Mouse (Mus musculus) heart, embryonic 11.5 days (tissue): ENCODE data around the gene Nos1ap. TPM values are rescaled to one million over a fixed set of nuclear protein-coding genes. Genes with fewer than 3 reads are reported as not detected.
A peak's percentile ranks its signal among the peaks of the same experiment; 100 is the strongest.

Source experiments
- ATAC-seq: fragments of 200-750 bp; cut with Nextera tagmentation; replicated peaks from 2 replicates; pipeline ENCODE4 v1.8.0; 2017; ENCODE audit warnings: moderate library complexity; ENCODE audit not compliant: insufficient number of reproducible peaks, low FRiP score, low TSS enrichment
- H3K27ac ChIP-seq: fragments of 300-500 bp; sonication (generic); 2 replicates; pipeline ENCODE4 v1.5.1; 2014; ENCODE audit warnings: mild to moderate bottlenecking, low read depth, low read length
- H3K27me3 ChIP-seq: fragments of 300-500 bp; sonication (generic); 2 replicates; pipeline ENCODE4 v1.6.1; 2014; ENCODE audit warnings: mild to moderate bottlenecking, low read length, mixed read lengths; ENCODE audit not compliant: control insufficient read depth, insufficient read depth
- H3K36me3 ChIP-seq: fragments of 300-500 bp; sonication (generic); 2 replicates; pipeline ENCODE4 v1.6.1; 2014; ENCODE audit warnings: mild to moderate bottlenecking, low read length, moderate library complexity, mixed read lengths; ENCODE audit not compliant: control insufficient read depth, insufficient read depth
- H3K4me1 ChIP-seq: fragments of 300-500 bp; sonication (generic); 2 replicates; pipeline ENCODE4 v1.6.1; 2014; ENCODE audit warnings: low read length; ENCODE audit not compliant: control insufficient read depth, insufficient read depth
- H3K4me2 ChIP-seq: fragments of 300-500 bp; sonication (generic); 2 replicates; pipeline ENCODE4 v1.6.1; 2014; ENCODE audit warnings: mild to moderate bottlenecking, moderate library complexity
- H3K4me3 ChIP-seq: fragments of 300-500 bp; sonication (generic); 2 replicates; pipeline ENCODE4 v1.5.1; 2014; ENCODE audit warnings: low read depth, low read length
- H3K9ac ChIP-seq: fragments of 300-500 bp; sonication (generic); 2 replicates; pipeline ENCODE4 v1.6.1; 2014; ENCODE audit warnings: mild to moderate bottlenecking, low read depth, low read length, moderate library complexity
- H3K9me3 ChIP-seq: fragments of 300-500 bp; sonication (generic); replicated peaks from 2 replicates; pipeline ENCODE4 v1.6.1; 2016; ENCODE audit warnings: low read length; ENCODE audit not compliant: control insufficient read depth
- WGBS: fragments of 180-500 bp; shearing (Covaris S2); extraction: QIAGEN DNeasy Blood & Tissue Kit; methylation state at CpG from one replicate; pipeline ENCODE4 v1.1.7; 2014; ENCODE audit not compliant: insufficient replicate concordance; 5-methylcytosine and 5-hydroxymethylcytosine counted together
- polyA plus RNA-seq: library from polyadenylated mRNA; unstranded; fragments of >200 nt; fragmentation: Nextera tagmentation; extraction: Ambion mirVana; gene quantifications from 2 replicates; pipeline ENCODE4 v1.2.1, GENCODE M21; 2014

The Nos1ap gene
- polyA plus RNA-seq, 1 experiment from 2014 or later = 15.5 TPM

DNA sequence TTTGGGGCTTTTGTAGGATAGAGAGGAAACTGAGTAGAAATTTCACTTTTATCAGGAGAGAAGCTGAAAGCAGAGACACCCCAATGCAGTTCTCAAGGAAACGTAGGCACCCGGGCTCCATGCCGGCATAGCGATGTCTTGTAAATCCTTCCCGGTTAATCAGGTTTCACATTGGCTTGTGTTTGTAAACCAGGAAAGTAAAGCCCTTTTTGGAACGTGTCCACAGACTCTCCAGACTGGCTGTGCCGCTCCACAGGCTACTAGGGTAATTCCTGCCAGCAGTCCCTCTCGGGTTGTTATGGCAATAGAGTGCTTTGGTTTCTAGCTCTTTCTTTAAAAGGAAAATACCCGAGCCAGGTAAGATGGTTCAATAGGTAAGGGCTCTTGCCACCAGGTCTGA is 40.6 kb downstream of the Nos1ap start:
- WGBS = 72% methylated on average over 9 of the region's 9 CpGs
- Histone ChIP-seq H3K4me1 (peaks cover 19% of the 10 kb centered on the region), H3K27ac (no peak overlapping the region), H3K4me2 (no peak overlapping the region), H3K4me3 (no peak overlapping the region), H3K36me3 (no peaks in the 10 kb centered on the region), H3K9me3 (0 out of 2 replicates have a peak, but pooled peaks cover 3% of the 10 kb centered on the region), H3K9ac (no peak overlapping the region), H3K27me3 (no peaks in the 10 kb centered on the region)
- ATAC-seq = no peak

DNA sequence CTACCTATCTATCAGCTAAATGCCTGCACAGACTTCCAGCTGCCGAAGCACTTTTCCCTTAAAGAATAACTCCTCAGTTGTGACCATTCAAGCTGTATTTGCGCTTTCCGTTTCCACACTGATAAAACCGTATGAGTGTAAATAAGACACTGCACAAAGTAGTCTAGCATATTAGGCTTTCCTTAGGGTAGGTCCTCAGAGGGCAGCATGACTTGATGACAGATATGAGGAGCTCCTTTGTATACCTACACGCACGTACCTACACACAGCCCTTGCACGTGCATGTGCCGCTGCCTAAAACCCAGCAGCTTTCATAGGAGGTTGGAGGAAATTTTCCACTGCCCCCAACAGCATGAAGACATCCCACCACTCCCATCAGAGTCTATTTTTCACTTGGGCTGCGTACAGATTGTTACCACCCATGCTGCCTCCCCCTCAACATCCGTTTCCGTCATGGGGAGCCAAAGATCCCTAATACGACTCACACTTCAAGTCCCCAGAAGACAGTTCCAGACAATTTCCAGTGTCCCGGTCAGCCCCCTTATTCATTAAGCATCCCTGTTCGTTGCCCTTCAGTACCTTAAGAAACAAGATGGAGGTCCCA is 41.4 kb downstream of the Nos1ap start:
- no peak for ATAC-seq
- Histone ChIP-seq H3K4me2 (no peak overlapping the region), H3K4me3 (no peak overlapping the region), H3K9me3 (0 out of 2 replicates have a peak, but pooled peaks cover 3% of the 10 kb centered on the region), H3K27ac (no peak overlapping the region), H3K4me1 (peaks cover 19% of the 10 kb centered on the region), H3K27me3 (no peaks in the 10 kb centered on the region), H3K36me3 (no peaks in the 10 kb centered on the region), H3K9ac (no peak overlapping the region)
- WGBS = 78% methylated on average over 14 of the region's 14 CpGs

DNA sequence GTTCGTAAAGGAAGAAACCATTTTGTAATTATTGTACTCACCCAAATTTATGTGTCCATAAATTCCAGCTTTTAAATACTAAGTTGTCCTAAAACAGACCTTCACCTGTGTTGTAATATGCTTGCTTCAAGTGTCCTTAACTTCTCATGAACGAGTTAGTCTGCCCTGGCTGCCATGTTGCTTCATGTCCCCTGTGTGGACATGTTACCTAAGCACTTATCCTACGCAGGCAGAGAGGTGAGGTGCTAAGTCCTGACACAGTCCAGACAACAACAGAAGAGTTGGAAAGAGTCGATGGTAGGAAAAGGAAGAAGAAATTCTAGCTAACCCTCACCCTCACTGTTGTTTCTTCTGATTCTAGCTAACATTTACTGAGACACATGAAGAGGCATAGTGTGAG is 43.4 kb downstream of the Nos1ap start:
- H3K27me3 ChIP-seq = no peaks in the 10 kb centered on the region
- H3K9me3 ChIP-seq = no peaks in the 10 kb centered on the region
- H3K9ac ChIP-seq = no peak overlapping the region
- WGBS = 67% methylated on average over 4 of the region's 4 CpGs
- no peaks in the 10 kb centered on the region for H3K36me3 ChIP-seq
- H3K4me3 ChIP-seq = no peak overlapping the region
- no peak overlapping the region for H3K27ac ChIP-seq
- peaks cover 14% of the 10 kb centered on the region for H3K4me1 ChIP-seq
- H3K4me2 ChIP-seq = no peak overlapping the region
- no peak for ATAC-seq

DNA sequence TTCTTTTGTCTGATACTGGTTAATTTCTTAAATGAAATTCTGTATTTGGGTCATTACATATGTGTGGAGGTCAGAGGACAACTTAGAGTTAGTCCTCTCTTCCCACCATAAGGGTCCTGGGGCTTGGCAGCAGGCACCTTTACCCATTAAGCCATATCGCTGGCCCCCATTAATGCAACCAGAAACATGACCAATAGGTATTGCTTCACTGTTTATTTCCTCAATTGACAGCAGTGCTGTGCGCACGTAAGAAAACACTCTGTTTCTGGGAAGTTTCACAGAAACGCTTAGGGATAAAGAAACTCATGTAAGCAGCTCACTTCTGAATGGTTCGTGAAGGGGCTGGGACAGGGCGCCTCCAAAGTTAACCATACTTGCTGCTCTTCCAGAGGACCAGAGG is 44.4 kb downstream of the Nos1ap start:
- H3K9ac ChIP-seq = no peak overlapping the region
- H3K4me3 ChIP-seq = no peak overlapping the region
- peaks cover 4% of the 10 kb centered on the region; the same call in 1 of the 2 replicates for H3K4me1 ChIP-seq
- H3K27ac ChIP-seq = no peak overlapping the region
- no peaks in the 10 kb centered on the region for H3K9me3 ChIP-seq
- H3K27me3 ChIP-seq = no peaks in the 10 kb centered on the region
- WGBS = 93% methylated on average over 6 of the region's 6 CpGs
- no peak overlapping the region for H3K4me2 ChIP-seq
- no peaks in the 10 kb centered on the region for H3K36me3 ChIP-seq
- ATAC-seq = no peak

DNA sequence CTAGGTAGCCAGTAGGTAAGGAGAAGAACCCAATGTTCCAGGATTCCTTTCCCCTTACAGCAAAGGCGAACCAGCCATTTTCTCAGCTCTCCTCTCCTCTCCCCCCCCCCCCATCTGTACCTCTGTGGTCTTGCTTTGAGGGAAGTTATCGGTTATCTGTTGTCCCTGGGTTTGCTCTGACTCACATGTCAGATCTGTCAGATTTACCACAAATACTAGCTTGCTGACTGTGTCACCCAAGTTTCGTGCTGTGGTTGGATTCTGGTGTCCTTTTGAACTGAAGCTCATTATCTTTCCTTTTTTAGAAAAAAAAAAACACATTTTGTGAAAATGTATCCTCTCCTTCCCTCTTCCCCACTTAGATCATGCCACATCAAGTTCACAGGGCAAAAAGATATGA is 50.2 kb downstream of the Nos1ap start:
- 34% methylated on average over 3 of the region's 3 CpGs for WGBS
- Histone ChIP-seq H3K9me3 (no peaks in the 10 kb centered on the region), H3K27me3 (no peaks in the 10 kb centered on the region)

DNA sequence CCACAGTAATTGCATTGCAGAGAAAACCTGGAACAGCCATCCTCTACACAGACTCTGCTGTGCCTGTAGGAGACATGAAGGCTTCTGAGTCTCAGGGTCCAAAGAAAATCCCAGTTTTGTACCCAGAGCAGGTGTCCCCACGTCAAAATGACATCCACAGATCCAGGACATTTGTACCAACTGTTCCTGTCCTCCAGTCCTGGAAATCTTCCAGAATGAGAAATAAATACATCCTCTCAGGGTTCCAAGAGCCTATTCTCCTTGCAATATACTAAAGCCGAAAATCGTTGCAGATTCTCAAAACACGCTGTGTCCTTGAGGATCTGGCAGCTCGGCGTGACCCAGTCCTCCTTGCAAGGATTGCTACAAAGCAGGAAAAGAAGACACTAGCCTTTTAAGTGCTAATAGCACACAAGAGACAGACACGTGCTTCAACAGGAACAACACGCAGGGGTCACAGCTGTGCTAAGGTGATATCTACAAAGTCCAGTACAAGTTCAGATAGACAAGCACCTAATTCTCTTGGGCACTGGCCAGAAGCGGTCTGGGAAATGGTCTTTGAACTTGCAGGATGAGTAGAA is 51.1 kb downstream of the Nos1ap start:
- peaks cover 40% of the 10 kb centered on the region for H3K4me1 ChIP-seq
- WGBS = 63% methylated on average over 9 of the region's 9 CpGs
- no peaks in the 10 kb centered on the region for H3K27me3 ChIP-seq
- no peaks in the 10 kb centered on the region for H3K9me3 ChIP-seq
- H3K27ac ChIP-seq = no peak overlapping the region
- H3K4me3 ChIP-seq = no peak overlapping the region
- 0 out of 2 replicates have a peak, but pooled peaks have one; percentile 10 for ATAC-seq
- H3K4me2 ChIP-seq = no peak overlapping the region
- H3K36me3 ChIP-seq = no peaks in the 10 kb centered on the region
- no peak overlapping the region for H3K9ac ChIP-seq

More for the DNA sequence above, 50.2 kb downstream of the Nos1ap start:
- Histone ChIP-seq H3K9ac (no peak overlapping the region), H3K4me2 (no peak overlapping the region), H3K36me3 (no peaks in the 10 kb centered on the region), H3K4me1 (peaks cover 35% of the 10 kb centered on the region), H3K27ac (no peak overlapping the region), H3K4me3 (no peak overlapping the region)
- no peak for ATAC-seq

DNA sequence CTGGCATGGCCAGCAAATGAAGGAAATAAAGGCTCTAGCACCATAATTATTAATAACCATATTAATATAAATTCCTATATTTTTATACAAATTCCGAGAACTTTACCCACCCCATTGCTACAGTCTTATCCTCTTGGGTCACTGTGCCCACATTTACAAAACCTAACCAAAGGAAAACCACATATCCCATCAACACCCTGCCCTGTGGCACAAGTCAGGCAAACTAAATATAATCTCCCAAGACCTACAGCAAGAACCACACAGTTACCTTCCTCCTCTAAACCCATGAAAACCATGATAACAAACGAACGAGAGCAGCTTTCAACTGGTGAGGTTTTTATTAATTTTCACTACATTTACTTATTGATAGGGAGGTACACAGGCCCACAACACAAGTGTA is 53.3 kb downstream of the Nos1ap start:
- no peak overlapping the region for H3K9ac ChIP-seq
- peaks cover 43% of the 10 kb centered on the region for H3K4me1 ChIP-seq
- H3K36me3 ChIP-seq = no peaks in the 10 kb centered on the region
- H3K4me3 ChIP-seq = no peak overlapping the region
- no peak for ATAC-seq
- no peak overlapping the region for H3K4me2 ChIP-seq
- WGBS = 77% methylated on average over 3 of the region's 3 CpGs
- no peak overlapping the region for H3K27ac ChIP-seq
- H3K9me3 ChIP-seq = no peaks in the 10 kb centered on the region
- no peaks in the 10 kb centered on the region for H3K27me3 ChIP-seq

DNA sequence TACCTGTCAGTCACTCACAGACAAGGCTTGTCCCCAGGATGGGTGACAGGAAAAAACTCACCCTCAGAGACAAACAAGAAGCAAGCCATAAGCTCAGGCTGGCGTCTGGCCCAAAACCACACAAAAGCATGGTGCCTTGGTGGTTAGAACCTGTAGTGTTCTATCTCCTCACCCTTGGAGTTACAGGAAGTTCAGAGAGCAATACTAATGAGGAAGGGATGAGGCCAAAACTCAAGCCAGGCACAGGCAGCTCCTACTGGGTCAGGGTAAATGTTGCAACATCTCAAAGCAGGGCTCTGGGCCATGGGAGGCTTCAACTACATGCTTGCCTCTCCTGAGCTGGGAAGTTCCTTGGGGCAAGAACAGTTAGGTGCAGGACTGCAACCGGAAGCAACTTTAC is 54.4 kb downstream of the Nos1ap start:
- 64% methylated on average over 2 of the region's 2 CpGs for WGBS
- H3K4me1 ChIP-seq = peaks cover 43% of the 10 kb centered on the region
- no peak for ATAC-seq
- no peak overlapping the region for H3K27ac ChIP-seq
- H3K9ac ChIP-seq = no peak overlapping the region
- H3K36me3 ChIP-seq = no peaks in the 10 kb centered on the region
- no peak overlapping the region for H3K4me2 ChIP-seq
- H3K27me3 ChIP-seq = no peaks in the 10 kb centered on the region
- no peaks in the 10 kb centered on the region for H3K9me3 ChIP-seq
- H3K4me3 ChIP-seq = no peak overlapping the region

DNA sequence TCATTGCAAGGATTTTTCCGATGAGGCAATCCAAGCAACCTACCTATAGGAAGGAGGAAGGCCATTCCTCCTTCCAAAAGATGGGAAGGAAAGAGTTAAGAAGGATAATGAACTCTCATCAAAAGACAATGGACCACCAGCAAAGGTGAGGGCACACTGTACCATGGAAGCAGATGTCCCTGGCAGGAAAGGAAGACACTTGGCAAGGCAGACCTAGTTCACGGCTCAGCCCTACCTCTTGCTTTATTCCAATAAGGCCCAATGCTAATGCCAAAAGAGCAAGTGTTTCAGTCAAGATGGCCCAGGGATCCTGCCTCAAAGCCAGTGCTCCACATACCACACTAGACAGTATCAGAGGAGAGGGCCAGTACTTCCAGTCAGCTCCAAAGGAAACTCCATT is 58.4 kb downstream of the Nos1ap start:
- Histone ChIP-seq H3K27me3 (no peaks in the 10 kb centered on the region), H3K9me3 (no peaks in the 10 kb centered on the region), H3K4me1 (peaks cover 26% of the 10 kb centered on the region), H3K4me2 (no peak overlapping the region), H3K36me3 (no peaks in the 10 kb centered on the region), H3K27ac (no peak overlapping the region), H3K4me3 (no peak overlapping the region), H3K9ac (no peak overlapping the region)
- ATAC-seq = no peak
- 85% methylated on average over 2 of the region's 2 CpGs for WGBS
